Mouse (Mus musculus) lung, embryonic 15.5 days (tissue): ENCODE measurements around the gene Tiam1. TPM values are rescaled to one million over a fixed set of nuclear protein-coding genes. Genes with fewer than 3 reads are reported as not detected.

Experiments
- ATAC-seq: fragments of 200-750 bp; cut with Nextera tagmentation; 2 replicates; pipeline ENCODE4 v1.8.0; 2017; ENCODE audit warnings: moderate number of reproducible peaks, borderline replicate concordance; ENCODE audit not compliant: low FRiP score, low TSS enrichment; ENCODE audit errors: extremely low read depth
- H3K27ac ChIP-seq: fragments of 300-500 bp; sonication (generic); 2 replicates; pipeline ENCODE4 v1.5.1; 2015; ENCODE audit warnings: moderate library complexity, mild to moderate bottlenecking, inconsistent platforms
- H3K27me3 ChIP-seq: fragments of 300-500 bp; sonication (generic); 2 replicates; pipeline ENCODE4 v1.6.1; 2015; ENCODE audit warnings: inconsistent platforms
- H3K36me3 ChIP-seq: fragments of 300-500 bp; sonication (generic); 2 replicates; pipeline ENCODE4 v1.6.1; 2015; ENCODE audit warnings: inconsistent platforms
- H3K4me1 ChIP-seq: fragments of 300-500 bp; sonication (generic); 2 replicates; pipeline ENCODE4 v1.6.1; 2015; ENCODE audit warnings: inconsistent platforms
- H3K4me2 ChIP-seq: fragments of 300-500 bp; sonication (generic); 2 replicates; pipeline ENCODE4 v1.6.1; 2015; ENCODE audit warnings: inconsistent platforms, mild to moderate bottlenecking, moderate library complexity
- H3K4me3 ChIP-seq: fragments of 300-500 bp; sonication (generic); 2 replicates; pipeline ENCODE4 v1.5.1; 2015; ENCODE audit warnings: mild to moderate bottlenecking, inconsistent platforms
- H3K9ac ChIP-seq: fragments of 300-500 bp; sonication (generic); 2 replicates; pipeline ENCODE4 v1.6.1; 2015; ENCODE audit warnings: inconsistent platforms
- H3K9me3 ChIP-seq: fragments of 300-500 bp; sonication (generic); 2 replicates; pipeline ENCODE4 v1.6.1; 2016; ENCODE audit warnings: inconsistent platforms
- WGBS: fragments of 180-500 bp; shearing (Covaris S2); methylation state at CpG from one replicate; pipeline ENCODE4 v1.1.7; 2015; 5-methylcytosine and 5-hydroxymethylcytosine counted together
- polyA plus RNA-seq: library from polyadenylated mRNA; unstranded; fragments of >200 nt; fragmentation: Nextera tagmentation; extraction: Ambion mirVana; gene quantifications from 2 replicates; pipeline ENCODE4 v1.2.1, GENCODE M21; 2015

The Tiam1 gene
- polyA plus RNA-seq, 1 experiment from 2014 or later: 10.8 TPM

DNA sequence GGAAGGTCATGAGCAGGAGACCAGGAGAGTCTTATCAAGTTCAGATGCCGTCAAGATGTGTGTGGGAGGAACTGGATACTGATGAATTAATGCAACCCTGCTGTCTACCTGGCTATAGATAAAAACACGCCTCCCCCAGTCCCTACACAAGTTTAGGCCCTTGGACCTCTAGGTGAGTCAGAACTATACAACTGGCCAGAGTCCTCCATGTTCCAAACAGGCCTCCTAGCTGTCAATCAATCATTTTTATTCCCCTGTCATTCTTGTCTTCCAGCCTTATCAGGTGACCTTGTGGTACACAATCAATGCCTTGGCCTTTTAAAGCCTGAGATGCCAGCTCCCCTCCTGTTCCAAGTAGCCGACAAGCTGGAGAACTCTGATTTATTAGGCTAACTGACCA is 363.9 kb downstream of the Tiam1 start:
- Histone ChIP-seq H3K9me3 (0 out of 2 replicates have a peak, but pooled peaks cover 2% of the 10 kb centered on the region), H3K4me2 (no peak overlapping the region), H3K4me1 (no peaks in the 10 kb centered on the region), H3K4me3 (no peak overlapping the region), H3K27ac (no peak overlapping the region), H3K27me3 (peaks cover 6% of the 10 kb centered on the region; the same call in 1 of the 2 replicates), H3K36me3 (no peaks in the 10 kb centered on the region), H3K9ac (no peak overlapping the region)
- no peak for ATAC-seq
- WGBS: 72% methylated on average over 3 of the region's 3 CpGs

DNA sequence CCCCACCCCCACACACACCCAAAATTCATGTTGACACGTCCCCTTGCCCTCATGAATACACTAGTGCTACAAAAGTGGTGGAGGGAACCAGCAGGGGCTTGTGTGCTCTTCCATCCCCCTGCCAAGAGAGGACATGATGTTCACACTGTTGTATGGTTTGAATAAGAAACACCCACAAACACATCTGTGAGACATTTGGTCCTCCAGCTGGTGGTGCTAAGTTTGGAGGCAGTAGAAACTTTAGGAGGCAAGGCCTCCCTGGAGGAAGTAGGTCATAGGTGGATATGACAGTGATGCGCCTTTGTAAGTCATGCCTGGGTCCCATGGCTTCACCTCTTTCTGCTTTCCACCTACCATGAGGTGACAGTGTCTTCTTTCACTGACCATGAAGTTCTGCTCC is 366.1 kb downstream of the Tiam1 start:
- no peak overlapping the region for H3K4me3 ChIP-seq
- WGBS: 82% methylated on average over 2 of the region's 2 CpGs
- no peak overlapping the region for H3K27ac ChIP-seq
- no peak for ATAC-seq
- peaks cover 15% of the 10 kb centered on the region for H3K27me3 ChIP-seq
- H3K9me3 ChIP-seq: 0 out of 2 replicates have a peak, but pooled peaks cover 2% of the 10 kb centered on the region
- no peaks in the 10 kb centered on the region for H3K36me3 ChIP-seq
- no peak overlapping the region for H3K4me2 ChIP-seq
- H3K4me1 ChIP-seq: 0 out of 2 replicates have a peak, but pooled peaks cover 4% of the 10 kb centered on the region
- H3K9ac ChIP-seq: no peak overlapping the region

DNA sequence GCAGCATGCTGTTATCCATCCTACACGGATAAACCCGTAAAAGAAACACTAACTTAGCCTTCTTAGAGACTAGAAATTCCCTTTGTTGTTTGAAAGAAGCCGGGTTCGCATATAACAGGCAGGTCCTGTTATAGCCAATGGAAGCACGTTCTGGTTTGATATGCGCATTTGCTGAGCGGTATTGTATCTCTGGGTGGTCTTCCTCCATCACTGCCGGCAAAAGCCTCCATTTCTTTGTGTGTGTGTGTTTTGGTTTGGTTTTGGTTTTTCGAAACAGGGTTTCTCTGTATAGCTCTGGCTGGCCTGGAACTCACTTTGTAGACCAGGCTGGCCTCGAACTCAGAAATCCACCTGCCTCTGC is 369.0 kb downstream of the Tiam1 start:
- no peak for ATAC-seq
- Histone ChIP-seq H3K4me1 (0 out of 2 replicates have a peak, but pooled peaks cover 4% of the 10 kb centered on the region), H3K4me3 (peak overlapping the region; percentile 38; the same call in 1 of the 2 replicates), H3K36me3 (no peaks in the 10 kb centered on the region), H3K9me3 (peaks cover 4% of the 10 kb centered on the region; the same call in 1 of the 2 replicates), H3K4me2 (peak overlapping the region; percentile 87), H3K27ac (no peak overlapping the region), H3K27me3 (peaks cover 15% of the 10 kb centered on the region), H3K9ac (0 out of 2 replicates have a peak overlapping the region, but pooled peaks have one; percentile 25)
- WGBS: 31% methylated on average over 10 of the region's 10 CpGs

DNA sequence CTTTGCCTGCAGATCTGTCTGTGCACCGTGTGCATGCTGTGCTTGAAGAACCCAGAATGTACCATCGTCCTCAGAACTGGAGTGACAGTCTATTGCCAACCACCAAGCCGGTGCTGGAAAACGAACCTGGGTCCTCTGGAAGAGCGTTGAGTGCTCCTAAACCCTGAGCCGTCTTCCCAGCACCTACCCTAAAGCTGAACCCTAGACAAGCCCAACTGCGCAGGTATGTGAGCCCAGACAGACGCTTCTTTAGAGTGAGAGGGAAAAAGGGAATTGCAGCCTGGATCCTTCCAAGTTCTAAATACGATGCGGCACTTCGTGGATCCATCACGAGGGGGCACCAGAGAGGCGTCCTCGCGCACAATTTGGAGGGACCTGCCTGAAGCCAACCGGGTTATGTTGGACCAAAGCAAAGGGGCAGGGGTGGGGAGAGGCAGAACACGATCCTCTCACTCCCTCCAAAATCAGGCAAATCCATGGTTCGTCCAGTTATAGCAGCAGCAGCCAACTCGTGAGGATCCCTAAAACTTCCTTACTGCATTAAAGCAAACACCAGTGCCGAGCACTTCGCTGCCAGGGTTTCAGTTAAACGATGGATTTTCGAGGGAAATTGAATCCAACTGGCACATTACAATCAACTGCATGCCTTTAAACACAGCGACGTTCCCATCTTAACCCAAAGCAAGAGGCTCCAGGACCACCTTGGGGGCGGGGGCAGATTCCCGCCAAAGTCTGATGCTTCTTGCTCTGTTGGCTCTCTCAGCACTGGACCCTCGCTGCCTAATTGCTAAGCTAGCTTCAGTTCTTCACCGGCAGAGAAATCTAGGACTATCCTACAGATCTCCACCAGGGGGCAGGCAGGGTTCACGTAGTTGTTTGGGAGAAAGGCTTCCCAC is 369.7 kb downstream of the Tiam1 start:
- Histone ChIP-seq H3K4me1 (0 out of 2 replicates have a peak, but pooled peaks cover 4% of the 10 kb centered on the region), H3K4me2 (peak overlapping the region; percentile 87), H3K9me3 (peaks cover 4% of the 10 kb centered on the region; the same call in 1 of the 2 replicates), H3K9ac (0 out of 2 replicates have a peak overlapping the region, but pooled peaks have one; percentile 25), H3K36me3 (no peaks in the 10 kb centered on the region), H3K27ac (no peak overlapping the region), H3K4me3 (peak overlapping the region; percentile 38), H3K27me3 (peaks cover 15% of the 10 kb centered on the region)
- ATAC-seq: peak; percentile 70; the same call in 1 of the 2 replicates
- 8% methylated on average over 30 of the region's 30 CpGs for WGBS

DNA sequence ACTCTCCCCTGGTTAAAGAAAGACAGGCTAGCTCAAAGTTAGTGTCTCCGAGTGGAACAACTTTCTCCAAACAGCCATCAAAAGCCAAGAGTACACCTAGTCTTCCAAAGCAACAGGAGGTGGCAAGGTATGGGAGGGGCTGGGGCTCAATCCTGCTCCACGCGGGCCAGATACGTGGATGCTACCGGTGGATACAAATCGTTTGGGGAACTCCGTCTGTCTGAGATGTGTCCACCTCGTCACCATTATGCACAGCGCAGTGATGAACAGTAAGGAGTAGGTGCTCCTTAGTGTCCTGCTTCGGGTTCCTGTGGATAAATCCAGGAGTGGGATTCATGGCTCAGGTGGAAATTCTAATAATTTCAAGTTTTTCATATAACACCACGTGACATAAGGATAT is 377.6 kb downstream of the Tiam1 start:
- ATAC-seq: no peak
- WGBS: 83% methylated on average over 11 of the region's 11 CpGs

DNA sequence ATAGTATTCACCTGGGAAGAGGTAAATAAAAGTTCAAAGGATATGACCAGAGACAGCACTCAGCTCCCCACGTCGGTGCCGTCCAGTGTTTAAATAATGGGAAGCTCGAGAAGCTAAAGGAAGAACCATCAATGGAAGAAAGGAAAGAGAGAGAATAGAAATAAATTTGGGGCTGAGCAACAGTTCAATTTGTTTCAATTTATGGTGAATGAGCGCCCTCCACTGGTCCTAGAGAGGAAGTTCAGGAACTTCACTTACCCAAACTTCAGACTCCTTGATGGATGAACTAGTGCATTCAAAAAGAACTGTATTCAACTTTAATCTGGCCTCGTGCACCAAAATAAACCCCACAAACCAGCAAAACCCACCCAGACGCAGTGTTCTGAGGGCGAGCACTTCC is 378.1 kb downstream of the Tiam1 start:
- H3K4me3 ChIP-seq: no peak overlapping the region
- no peaks in the 10 kb centered on the region for H3K36me3 ChIP-seq
- peaks cover 4% of the 10 kb centered on the region; the same call in 1 of the 2 replicates for H3K9me3 ChIP-seq
- no peaks in the 10 kb centered on the region for H3K27me3 ChIP-seq
- no peak overlapping the region for H3K4me2 ChIP-seq
- H3K4me1 ChIP-seq: no peaks in the 10 kb centered on the region
- no peak overlapping the region for H3K27ac ChIP-seq
- no peak for ATAC-seq
- H3K9ac ChIP-seq: no peak overlapping the region
- 12% methylated on average over 8 of the region's 8 CpGs for WGBS

More for the DNA sequence above, 377.6 kb downstream of the Tiam1 start:
- Histone ChIP-seq H3K4me1 (no peaks in the 10 kb centered on the region), H3K27ac (no peak overlapping the region), H3K9me3 (peaks cover 4% of the 10 kb centered on the region; the same call in 1 of the 2 replicates), H3K9ac (no peak overlapping the region), H3K4me2 (no peak overlapping the region), H3K36me3 (no peaks in the 10 kb centered on the region), H3K4me3 (no peak overlapping the region), H3K27me3 (no peaks in the 10 kb centered on the region)

DNA sequence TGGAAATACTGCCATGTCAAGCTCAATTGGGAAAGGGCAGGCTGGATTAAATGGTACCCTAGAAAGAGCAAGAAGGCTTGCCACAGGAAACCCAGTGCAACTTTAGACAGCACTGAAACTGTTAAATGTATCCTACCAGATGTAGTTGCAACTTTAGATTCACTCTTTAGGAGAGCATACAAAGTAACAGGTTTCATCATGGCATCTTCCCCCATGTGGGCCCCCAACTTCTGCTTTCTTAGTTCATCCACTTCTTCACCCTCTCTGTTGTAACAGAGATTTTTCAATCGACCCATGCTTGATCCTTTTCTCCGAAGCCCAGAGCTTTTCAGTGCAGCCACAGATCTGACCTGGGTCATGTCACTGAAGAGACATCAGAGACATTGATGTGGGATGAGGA is 379.8 kb downstream of the Tiam1 start:
- Histone ChIP-seq H3K4me3 (no peak overlapping the region), H3K4me1 (no peaks in the 10 kb centered on the region), H3K27ac (no peak overlapping the region), H3K9me3 (no peaks in the 10 kb centered on the region), H3K27me3 (no peaks in the 10 kb centered on the region), H3K9ac (no peak overlapping the region), H3K36me3 (no peaks in the 10 kb centered on the region), H3K4me2 (no peak overlapping the region)
- WGBS: 78% methylated on average over 2 of the region's 2 CpGs
- no peak for ATAC-seq

DNA sequence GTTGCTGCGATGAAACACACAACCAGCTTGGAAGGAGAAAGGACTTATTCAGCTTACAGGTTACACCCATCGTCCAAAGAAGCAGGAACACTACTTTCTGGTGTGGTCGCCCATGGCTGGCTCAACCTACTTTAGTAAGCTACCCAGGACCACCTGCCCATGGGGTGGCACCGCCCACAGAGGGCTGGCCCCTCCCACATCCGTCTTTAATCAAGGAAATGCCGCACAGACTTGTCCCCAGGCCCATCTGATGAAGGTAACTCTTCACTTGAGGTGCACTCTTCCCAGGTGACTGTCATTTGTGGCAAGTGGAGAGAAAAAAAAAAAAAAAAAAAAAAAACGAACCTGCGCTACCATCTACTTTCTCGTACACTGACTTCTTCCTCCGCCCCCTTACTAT is 381.0 kb downstream of the Tiam1 start:
- Histone ChIP-seq H3K4me3 (no peak overlapping the region), H3K9me3 (no peaks in the 10 kb centered on the region), H3K4me2 (no peak overlapping the region), H3K36me3 (no peaks in the 10 kb centered on the region), H3K27me3 (no peaks in the 10 kb centered on the region), H3K27ac (no peak overlapping the region), H3K4me1 (no peaks in the 10 kb centered on the region), H3K9ac (no peak overlapping the region)
- no peak for ATAC-seq
- 77% methylated on average over 10 of the region's 10 CpGs for WGBS

DNA sequence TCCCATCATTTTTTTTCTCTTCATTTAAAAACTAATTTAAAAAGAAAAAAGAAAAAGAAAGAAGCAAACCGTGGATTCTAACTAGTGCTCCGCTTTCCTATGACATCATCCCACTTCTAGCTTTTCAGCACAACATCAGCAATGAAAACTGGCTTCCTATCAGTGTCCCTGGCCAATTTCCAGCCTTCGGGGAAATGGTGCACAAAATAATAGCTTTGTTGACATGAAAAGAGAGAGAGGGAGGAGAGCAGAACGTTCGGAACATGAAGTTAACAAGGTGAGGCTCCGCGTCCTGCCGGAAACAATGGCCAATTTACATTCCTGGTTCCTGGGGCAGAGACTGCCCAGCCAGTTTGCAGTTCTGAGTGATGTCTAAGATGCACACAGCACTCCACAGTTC is 381.5 kb downstream of the Tiam1 start:
- H3K9ac ChIP-seq: no peak overlapping the region
- H3K4me1 ChIP-seq: no peaks in the 10 kb centered on the region
- H3K27ac ChIP-seq: no peak overlapping the region
- H3K9me3 ChIP-seq: no peaks in the 10 kb centered on the region
- H3K4me2 ChIP-seq: no peak overlapping the region
- no peak for ATAC-seq
- H3K4me3 ChIP-seq: no peak overlapping the region
- WGBS: 41% methylated on average over 8 of the region's 8 CpGs
- no peaks in the 10 kb centered on the region for H3K27me3 ChIP-seq
- no peaks in the 10 kb centered on the region for H3K36me3 ChIP-seq

DNA sequence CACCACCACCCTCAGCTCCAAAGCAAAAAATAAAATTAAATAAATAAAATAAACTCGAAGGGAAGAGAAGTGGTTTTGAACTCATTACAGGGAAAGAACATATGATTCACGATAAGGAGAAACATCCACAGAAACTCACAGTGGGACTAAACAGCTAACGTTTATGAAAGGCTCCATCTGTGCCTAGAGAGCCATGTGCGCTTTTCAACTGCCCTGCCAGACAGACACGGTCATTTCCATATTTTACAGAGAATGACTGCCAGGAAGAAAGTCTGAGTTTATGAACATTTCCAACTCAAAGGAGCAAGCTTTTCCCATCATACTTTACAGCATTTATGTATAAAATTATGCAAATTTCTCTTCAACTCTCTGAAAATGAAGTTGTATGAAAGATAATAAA is 386.2 kb downstream of the Tiam1 start:
- Histone ChIP-seq H3K4me1 (no peaks in the 10 kb centered on the region), H3K9ac (no peak overlapping the region), H3K4me3 (no peak overlapping the region), H3K4me2 (no peak overlapping the region), H3K27me3 (no peaks in the 10 kb centered on the region), H3K9me3 (no peaks in the 10 kb centered on the region), H3K36me3 (no peaks in the 10 kb centered on the region), H3K27ac (no peak overlapping the region)
- no peak for ATAC-seq
- WGBS: 60% methylated on average over 5 of the region's 5 CpGs

DNA sequence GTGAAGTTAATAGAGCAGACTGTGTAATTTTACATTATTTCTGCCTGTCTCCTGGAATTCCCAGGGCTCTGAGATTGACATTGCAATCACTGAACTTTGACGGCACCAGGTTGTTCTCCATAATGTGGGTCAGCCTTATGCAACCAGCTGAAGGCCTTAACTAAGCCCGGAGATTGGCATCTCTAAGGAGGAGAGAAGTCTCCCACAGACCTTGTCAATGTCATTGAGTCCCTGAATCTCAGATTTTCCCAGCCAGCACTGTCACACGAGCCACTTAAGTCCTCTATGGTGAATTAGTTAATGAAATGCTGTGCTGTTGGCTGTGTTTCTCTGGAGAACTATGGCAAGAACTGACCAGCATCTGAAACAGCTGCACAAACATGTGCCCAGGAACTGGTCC is 388.9 kb downstream of the Tiam1 start:
- no peaks in the 10 kb centered on the region for H3K27me3 ChIP-seq
- no peak overlapping the region for H3K4me2 ChIP-seq
- no peak overlapping the region for H3K9ac ChIP-seq
- H3K4me1 ChIP-seq: no peaks in the 10 kb centered on the region
- H3K27ac ChIP-seq: no peak overlapping the region
- no peaks in the 10 kb centered on the region for H3K9me3 ChIP-seq
- no peak overlapping the region for H3K4me3 ChIP-seq
- no peak for ATAC-seq
- WGBS: 82% methylated on average over 3 of the region's 3 CpGs
- no peaks in the 10 kb centered on the region for H3K36me3 ChIP-seq

DNA sequence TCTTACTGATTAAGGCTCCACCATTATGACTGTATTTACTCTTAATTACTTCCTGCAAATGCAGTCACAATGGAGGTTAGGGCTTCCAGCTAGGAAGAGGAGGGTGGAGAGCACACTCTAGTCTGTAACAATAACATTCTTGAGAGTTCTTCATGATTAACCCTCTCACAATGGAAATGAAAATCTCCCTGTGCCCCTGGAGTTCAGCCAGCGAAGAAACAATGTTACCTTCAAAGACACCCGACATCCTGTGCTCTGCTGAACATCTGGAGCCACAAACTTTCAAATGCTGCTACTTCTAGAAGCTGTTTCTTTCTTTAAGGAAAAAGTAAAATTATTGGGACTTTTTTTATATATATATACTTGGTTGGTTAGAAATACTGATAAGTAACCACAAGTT is 395.7 kb downstream of the Tiam1 start:
- no peak overlapping the region for H3K9ac ChIP-seq
- H3K36me3 ChIP-seq: no peaks in the 10 kb centered on the region
- no peak overlapping the region for H3K4me2 ChIP-seq
- no peaks in the 10 kb centered on the region for H3K27me3 ChIP-seq
- ATAC-seq: peak; percentile 27; the same call in 1 of the 2 replicates
- H3K9me3 ChIP-seq: no peaks in the 10 kb centered on the region
- 53% methylated on average over 2 of the region's 2 CpGs for WGBS
- no peaks in the 10 kb centered on the region for H3K4me1 ChIP-seq
- no peak overlapping the region for H3K27ac ChIP-seq
- H3K4me3 ChIP-seq: no peak overlapping the region
